Mouse (Mus musculus) retina, postnatal 1 day (tissue): Measurements from ENCODE around the gene Smim11.

Experiments
- DNase-seq: peaks from one replicate; pipeline ENCODE4 v3.0.0-alpha.2; 2012

The Smim11 gene

DNA sequence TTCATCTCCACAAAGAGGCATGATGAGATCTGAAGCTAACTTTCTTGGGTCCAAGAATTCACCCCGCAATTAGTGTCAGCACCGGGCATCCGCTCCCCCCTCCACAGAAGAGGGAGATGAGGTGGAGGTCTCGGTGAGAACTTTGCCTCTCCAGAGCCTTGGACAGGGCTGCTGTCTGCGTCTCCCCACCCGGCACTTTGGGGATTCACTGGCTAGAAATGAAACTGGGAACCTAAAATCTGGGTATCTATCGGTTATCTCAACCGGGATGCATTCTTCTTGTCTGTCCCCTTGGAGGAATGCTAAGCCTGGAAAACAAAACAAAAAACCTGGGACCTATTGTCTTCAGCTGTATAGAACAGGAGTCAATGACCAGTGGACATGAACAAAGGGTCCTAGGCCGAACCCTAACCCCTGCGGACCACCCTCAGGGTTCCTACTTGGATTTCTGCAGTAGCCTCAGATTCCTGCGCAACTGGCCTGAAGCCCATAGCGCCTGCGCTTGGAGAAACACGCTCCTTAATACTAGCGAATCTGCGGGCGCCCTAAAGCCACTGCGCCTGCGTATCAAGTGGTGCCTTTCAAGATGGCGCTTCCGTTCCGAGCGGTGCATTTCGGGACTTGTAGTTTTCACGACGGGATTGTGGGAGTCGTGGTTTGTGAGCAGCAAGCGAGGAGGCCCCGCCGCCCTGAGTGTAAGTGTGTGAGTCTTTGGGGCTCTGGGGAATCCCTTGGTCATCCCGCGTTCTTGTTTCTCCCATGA, at the start of gene Smim11:
Gene Smim11 (plus strand): TSS at position 638 of the 763 bp plus-strand sequence.
- DNase-seq: peak; percentile 99

- DNase-seq: peak; percentile 50
Measured at GRCm38 (mm10) chr16:92254316-92254715, 46.8 kb upstream of the Smim11 start.

- DNase-seq: no peak
Measured at GRCm38 (mm10) chr16:92267861-92268260, 33.2 kb upstream of the Smim11 start.

DNA sequence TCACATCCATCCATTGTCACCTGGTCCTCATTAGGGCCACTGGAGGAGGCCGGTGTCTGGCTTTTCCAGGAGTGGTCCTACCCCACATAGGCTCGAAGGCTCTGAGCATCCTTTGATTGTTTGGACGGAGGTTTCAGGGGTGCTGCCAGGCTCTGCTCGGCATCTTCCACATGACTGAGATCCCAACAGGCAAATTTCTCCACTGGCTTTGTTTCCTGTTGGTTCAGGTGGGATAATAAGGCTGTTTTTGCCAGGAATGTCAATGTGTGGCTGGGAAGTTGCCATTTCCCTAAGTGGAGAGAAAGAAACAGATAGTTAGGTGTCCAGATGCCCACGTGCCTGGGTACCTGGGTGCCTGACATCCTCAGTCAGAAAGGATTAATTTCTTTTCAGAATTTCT, 26.6 kb upstream of the Smim11 start:
- DNase-seq: no peak

GRCm38 (mm10) chr16:92275526-92275925, 25.6 kb upstream of the Smim11 start:
- DNase-seq: no peak

GRCm38 (mm10) chr16:92282671-92283070, 18.4 kb upstream of the Smim11 start:
- DNase-seq: no peak

DNA sequence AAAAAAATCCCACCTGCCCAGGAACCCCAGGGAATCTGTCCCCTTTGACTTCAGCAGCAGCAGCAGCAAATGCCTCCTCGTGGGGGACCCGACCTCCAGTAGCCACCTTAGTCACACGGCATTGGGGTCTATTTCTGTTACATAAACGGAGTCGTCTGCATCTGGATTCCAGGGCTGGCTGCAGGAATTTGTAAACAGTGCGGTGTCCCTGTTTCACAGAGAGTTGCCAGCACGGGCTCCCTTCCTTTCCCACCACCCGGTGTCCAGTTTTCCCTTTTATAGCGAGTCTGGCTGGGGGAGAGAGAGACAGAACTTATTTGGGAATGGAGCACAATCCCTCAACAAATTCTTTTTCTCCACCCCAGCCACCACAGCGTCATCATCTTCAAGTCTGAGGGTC, 16.0 kb upstream of the Smim11 start:
- DNase-seq: no peak

DNA sequence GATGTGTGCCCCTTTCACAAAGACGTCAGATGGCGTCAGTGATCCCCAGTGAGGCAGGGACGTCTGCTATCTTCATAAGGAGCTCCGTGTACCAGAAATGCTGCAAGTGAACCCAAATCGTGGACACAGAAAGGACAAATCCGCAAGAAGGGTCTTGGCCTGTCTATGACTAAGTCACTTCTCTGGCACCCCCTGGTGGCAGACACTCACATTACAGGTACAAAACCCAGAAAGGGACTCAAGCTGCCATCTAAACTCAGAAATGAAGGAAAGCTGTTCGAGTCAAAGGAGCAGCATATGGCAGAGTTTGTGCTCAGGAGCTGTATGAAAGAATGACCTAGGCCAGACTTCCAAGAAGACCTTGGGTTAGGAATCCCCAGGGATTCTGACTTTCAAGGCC, 14.5 kb upstream of the Smim11 start:
- DNase-seq: peak; percentile 88

GRCm38 (mm10) chr16:92288778-92289177, 12.3 kb upstream of the Smim11 start:
- DNase-seq: peak; percentile 31

- no peak for DNase-seq
Measured at GRCm38 (mm10) chr16:92290045-92290444, 11.0 kb upstream of the Smim11 start.

DNA sequence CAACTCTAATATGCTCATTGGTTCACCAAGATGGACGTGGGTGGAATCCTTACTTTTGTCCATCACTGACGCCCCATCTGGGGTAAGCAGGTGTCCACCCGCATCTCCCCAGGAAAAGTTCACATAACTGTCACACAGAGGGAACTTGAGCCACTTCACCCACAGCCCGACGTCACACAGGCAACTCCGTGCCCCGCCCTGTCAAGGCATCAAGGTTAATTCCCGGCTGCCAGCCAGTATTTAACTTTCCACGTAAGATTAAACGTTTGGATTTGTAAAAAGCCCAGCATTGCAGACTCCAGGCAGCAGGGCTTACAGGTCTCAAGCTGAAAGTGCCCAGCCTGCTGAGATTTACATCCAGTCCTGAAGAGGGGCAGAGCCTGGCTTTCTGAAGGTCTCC, 9.0 kb upstream of the Smim11 start, which contains the start of gene Kcne2:
Gene Kcne2 (plus strand): TSS at position 289 of the 400 bp plus-strand sequence.
- DNase-seq: no peak

DNA sequence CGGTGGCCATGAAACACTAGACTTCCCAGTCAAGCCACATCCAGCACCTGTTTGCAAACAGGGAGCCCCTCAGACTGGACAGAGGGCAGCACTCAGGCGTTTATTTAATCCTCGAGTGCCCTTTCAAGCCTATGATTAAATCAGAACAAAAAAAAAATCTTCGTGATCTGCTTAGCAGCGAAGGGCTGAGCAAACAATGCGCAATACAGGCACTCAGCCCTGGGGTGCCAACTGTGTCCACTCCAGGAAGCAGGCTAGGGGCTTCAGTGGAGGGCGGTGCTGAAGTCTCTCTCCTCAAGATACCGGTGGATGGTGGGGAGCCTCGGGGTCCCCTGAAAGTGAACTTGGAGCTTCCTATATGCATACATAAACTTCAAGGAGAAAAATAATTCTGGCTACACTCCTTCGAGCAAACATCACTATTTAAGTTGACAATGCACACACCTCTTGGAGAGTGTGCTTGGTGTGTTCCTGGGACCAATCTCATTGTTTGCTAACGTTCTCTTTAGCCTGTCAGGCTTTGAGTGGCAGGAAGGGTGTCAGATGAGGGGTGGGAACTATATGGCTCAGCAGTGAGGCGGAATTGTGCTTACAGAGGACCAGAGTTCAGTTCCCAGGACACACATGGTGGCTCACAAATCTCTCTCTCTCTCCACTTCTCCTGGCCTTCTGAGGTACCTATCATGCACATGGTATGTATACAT, 6.7 kb upstream of the Smim11 start:
- peak; percentile 56 for DNase-seq

DNA sequence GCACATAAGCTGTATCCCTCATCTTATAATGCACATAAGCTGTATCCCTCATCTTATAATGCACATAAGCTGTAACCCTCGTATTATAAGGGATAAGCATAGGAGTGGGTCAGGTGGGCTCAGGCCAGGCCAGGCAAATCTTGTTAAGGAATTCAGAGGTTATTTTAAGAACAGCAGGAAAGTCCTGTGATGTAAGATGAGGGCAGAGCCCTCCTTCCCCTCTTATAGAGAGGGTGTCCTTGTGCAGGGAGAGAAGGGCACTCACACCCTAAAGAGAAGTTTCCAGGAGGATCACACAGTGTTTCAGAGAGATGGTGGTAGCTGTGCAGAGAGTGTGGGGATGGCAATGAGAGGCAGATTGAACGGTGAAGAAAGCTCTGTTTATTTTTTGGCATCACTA, 5.8 kb upstream of the Smim11 start:
- DNase-seq: peak; percentile 30

DNA sequence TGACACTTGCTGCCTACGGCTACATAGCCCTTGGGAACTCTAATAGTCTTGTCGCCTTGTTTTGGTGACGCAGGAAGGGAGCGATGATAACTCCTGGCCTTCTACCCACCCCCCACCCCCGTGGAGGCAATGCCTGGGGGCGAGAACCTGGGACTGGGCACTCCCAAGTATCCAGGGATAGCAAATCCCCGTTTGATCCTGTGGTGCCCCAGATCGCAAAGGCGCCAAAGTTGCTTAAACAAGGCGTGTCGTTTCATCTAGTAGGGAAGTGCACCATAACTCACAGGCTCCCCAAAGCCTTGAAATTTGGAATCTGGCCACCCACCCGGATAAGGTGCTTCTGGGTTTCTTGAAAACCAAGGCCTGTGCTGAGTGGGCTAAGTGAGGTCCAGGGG, 323 bp downstream of the Smim11 start:
- DNase-seq: no peak

GRCm38 (mm10) chr16:92301989-92302388, 903 bp downstream of the Smim11 start:
- peak; percentile 32 for DNase-seq

- no peak for DNase-seq
Measured at GRCm38 (mm10) chr16:92302506-92302905, 1.4 kb downstream of the Smim11 start.

DNA sequence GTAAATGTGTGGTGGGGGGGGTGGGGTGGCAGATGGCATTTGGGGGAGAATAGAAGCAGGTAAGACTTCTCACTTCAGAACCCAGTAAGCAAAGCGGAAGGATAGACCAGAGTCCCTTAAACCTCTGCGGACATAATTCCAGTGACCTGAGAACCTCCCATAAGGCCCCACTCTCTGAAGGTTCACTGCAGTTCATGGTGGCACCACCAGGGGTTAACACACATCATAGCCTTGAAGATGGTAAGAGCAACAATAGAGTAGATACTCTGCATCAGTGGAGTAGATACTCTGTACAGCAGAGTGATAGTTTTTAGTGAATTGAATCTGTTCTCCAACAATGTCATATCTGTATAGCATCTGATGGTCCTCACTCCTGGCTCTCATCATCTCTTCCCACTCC, 4.4 kb downstream of the Smim11 start:
- DNase-seq: peak; percentile 50

DNA sequence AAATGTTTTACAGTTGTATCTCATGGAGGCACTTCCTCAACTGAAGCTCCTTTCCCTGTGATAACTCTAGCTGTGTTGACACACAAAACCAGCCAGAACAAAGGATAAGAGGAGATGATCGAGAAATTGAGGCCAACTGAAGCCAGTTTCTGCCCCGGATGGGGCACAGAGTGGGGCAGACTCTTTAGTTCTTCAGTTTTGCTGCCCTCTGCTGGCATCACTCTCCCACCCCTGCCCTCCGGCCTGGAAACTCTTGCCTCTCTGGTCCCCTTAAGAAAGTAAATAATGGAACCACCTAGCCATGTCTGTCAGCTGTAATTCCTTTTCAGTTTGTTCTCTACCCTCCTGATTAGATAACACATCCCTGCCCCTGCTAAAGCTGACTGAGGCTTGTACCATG, 6.9 kb downstream of the Smim11 start:
- DNase-seq: no peak

GRCm38 (mm10) chr16:92309126-92309525, 8.0 kb downstream of the Smim11 start:
- DNase-seq: peak; percentile 53

GRCm38 (mm10) chr16:92313953-92314741, 13.1 kb downstream of the Smim11 start:
- peak; percentile 75 for DNase-seq

GRCm38 (mm10) chr16:92316049-92316738, 15.1 kb downstream of the Smim11 start:
- DNase-seq: no peak

GRCm38 (mm10) chr16:92319353-92320109, 18.4 kb downstream of the Smim11 start:
- peak; percentile 43 for DNase-seq
